Mouse (Mus musculus) embryonic facial prominence, embryonic 11.5 days (tissue): ENCODE data around the gene Gimap7. TPM values are rescaled to one million over a fixed set of nuclear protein-coding genes. Genes with fewer than 3 reads are reported as not detected.

Source experiments
- ATAC-seq: fragments of 200-750 bp; cut with Nextera tagmentation; replicated peaks from 2 replicates; pipeline ENCODE4 v1.8.0; 2017; ENCODE audit warnings: low read depth; ENCODE audit not compliant: insufficient number of reproducible peaks, low FRiP score, low TSS enrichment
- DNase-seq: peaks from one replicate; pipeline ENCODE4 v3.0.0-alpha.2; 2015; ENCODE audit warnings: low spot score
- H3K27ac ChIP-seq: fragments of 300-500 bp; sonication (generic); replicated peaks from 2 replicates; pipeline ENCODE4 v1.5.1; 2014; ENCODE audit warnings: mild to moderate bottlenecking, low read depth, low read length, control low read depth
- H3K27me3 ChIP-seq: fragments of 300-500 bp; sonication (generic); 2 replicates; pipeline ENCODE4 v1.6.1; 2014; ENCODE audit warnings: mild to moderate bottlenecking, low read length, moderate library complexity, mixed read lengths; ENCODE audit not compliant: control insufficient read depth, insufficient read depth
- H3K36me3 ChIP-seq: fragments of 300-500 bp; sonication (generic); replicated peaks from 2 replicates; pipeline ENCODE4 v1.6.1; 2014; ENCODE audit warnings: low read depth, mild to moderate bottlenecking, low read length, moderate library complexity, mixed read lengths; ENCODE audit not compliant: control insufficient read depth, insufficient read depth
- H3K4me1 ChIP-seq: fragments of 300-500 bp; sonication (generic); 2 replicates; pipeline ENCODE4 v1.6.1; 2014; ENCODE audit warnings: low read length, mixed read lengths; ENCODE audit not compliant: control insufficient read depth, insufficient read depth
- H3K4me2 ChIP-seq: fragments of 300-500 bp; sonication (generic); 2 replicates; pipeline ENCODE4 v1.6.1; 2014; ENCODE audit warnings: low read depth, mild to moderate bottlenecking, control low read depth, low read length, moderate library complexity
- H3K4me3 ChIP-seq: fragments of 300-500 bp; sonication (generic); 2 replicates; pipeline ENCODE4 v1.5.1; 2014; ENCODE audit warnings: low read depth, low read length, control low read depth
- H3K9ac ChIP-seq: fragments of 300-500 bp; sonication (generic); replicated peaks from 2 replicates; pipeline ENCODE4 v1.6.1; 2014; ENCODE audit warnings: mild to moderate bottlenecking, control low read depth, low read length
- H3K9me3 ChIP-seq: fragments of 300-500 bp; sonication (generic); replicated peaks from 2 replicates; pipeline ENCODE4 v1.6.1; 2016; ENCODE audit warnings: mild to moderate bottlenecking, low read length, inconsistent platforms, mixed read lengths; ENCODE audit not compliant: control insufficient read depth
- WGBS: fragments of 180-500 bp; shearing (Covaris S2); extraction: QIAGEN DNeasy Blood & Tissue Kit; methylation state at CpG from one replicate; pipeline ENCODE4 v1.1.7; 2014; 5-methylcytosine and 5-hydroxymethylcytosine counted together
- polyA plus RNA-seq: library from polyadenylated mRNA; unstranded; fragments of >200 nt; fragmentation: Nextera tagmentation; extraction: Ambion mirVana; gene quantifications from 2 replicates; pipeline ENCODE4 v1.2.1, GENCODE M21; 2014

The Gimap7 gene
- polyA plus RNA-seq = not detected in 2 replicates

GRCm38 (mm10) chr6:48718455-48718854, at the start of gene Gimap7, which contains the start of gene Gm28053:
Gimap7 (plus strand) TSS chr6:48718621.
Gm28053 (plus strand) TSS chr6:48718607.
- no peaks in the 10 kb centered on the region for H3K4me1 ChIP-seq
- 59% methylated on average over 2 of the region's 2 CpGs for WGBS
- no peaks in the 10 kb centered on the region for H3K36me3 ChIP-seq
- H3K9me3 ChIP-seq = no peaks in the 10 kb centered on the region
- no peak for DNase-seq
- H3K9ac ChIP-seq = no peak within 1 kb of the TSS
- no peak for ATAC-seq
- H3K27ac ChIP-seq = no peak within 1 kb of the TSS
- H3K27me3 ChIP-seq = no peaks in the 10 kb centered on the region
- no peak within 1 kb of the TSS for H3K4me2 ChIP-seq
- no peak within 1 kb of the TSS for H3K4me3 ChIP-seq

DNA sequence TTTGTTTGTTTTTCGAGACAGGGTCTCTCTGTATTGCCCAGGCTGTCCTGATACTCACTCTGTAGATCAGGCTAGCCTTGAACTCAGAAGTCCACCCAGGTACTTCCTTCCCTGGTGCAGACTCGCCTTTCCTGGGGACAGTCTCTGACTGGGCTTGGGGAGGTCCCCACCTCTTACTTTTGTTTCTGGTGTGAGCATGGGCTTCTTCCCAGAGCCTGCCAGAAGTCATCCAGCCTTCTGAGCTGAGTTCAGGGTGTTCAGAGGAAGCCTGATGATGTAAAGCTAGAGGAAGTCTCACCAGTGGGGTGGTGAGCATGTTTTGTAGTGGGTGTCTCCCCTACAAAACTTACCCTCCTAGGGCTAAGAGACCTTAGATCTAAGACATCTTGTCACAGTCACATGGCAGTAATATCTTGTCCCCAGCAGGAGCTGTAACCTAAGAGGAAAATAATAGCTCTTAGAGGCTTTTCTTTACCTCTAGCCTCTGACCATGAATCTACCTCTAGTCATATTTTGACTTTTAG, 48.9 kb upstream of the Gimap7 start:
- H3K27me3 ChIP-seq = no peaks in the 10 kb centered on the region
- H3K36me3 ChIP-seq = no peaks in the 10 kb centered on the region
- H3K4me3 ChIP-seq = no peak overlapping the region
- no peaks in the 10 kb centered on the region for H3K9me3 ChIP-seq
- H3K9ac ChIP-seq = no peak overlapping the region
- 73% methylated on average over 2 of the region's 2 CpGs for WGBS
- no peak for DNase-seq
- no peaks in the 10 kb centered on the region for H3K4me1 ChIP-seq
- no peak overlapping the region for H3K4me2 ChIP-seq
- ATAC-seq = no peak
- H3K27ac ChIP-seq = no peak overlapping the region

DNA sequence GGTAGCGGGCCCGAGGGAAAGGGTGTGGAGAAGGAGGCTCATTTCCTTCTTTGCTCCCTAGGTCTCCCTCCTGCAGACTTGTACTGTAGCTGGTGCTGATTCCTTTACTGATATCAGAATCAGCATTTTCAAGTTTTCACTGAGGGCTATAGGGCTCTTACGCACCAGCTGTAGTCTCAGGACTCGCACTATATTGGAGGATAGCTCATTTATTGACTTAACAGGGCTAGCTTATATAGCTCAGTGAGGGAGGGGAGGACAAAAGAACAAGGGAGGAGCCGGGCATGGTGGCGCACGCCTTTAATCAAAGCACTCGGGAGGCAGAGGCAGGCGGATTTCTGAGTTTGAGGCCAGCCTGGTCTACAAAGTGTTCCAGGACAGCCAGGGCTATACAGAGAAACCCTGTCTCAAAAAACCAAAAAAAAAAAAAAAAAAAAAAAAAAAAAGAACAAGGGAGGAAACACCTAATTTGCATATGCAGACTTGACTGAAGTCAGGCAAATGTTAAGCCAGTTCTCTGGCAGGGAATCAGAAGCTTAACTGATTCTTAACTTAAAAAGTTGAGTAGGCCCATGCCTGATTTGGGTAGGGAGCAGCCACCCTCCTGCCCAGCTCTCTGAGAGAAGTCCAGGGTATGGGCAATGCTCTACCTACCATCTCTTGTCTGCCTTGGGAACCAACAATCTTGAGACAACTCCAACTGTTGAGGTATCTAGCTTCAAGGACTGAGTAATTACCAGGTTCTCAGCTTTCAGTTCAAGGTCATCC, 43.9 kb upstream of the Gimap7 start:
- ATAC-seq (no peak), DNase-seq (no peak)
- no peaks in the 10 kb centered on the region for H3K27me3 ChIP-seq
- WGBS = 94% methylated on average over 9 of the region's 9 CpGs
- H3K36me3 ChIP-seq = no peaks in the 10 kb centered on the region
- H3K4me1 ChIP-seq = no peaks in the 10 kb centered on the region
- H3K27ac ChIP-seq = no peak overlapping the region
- H3K9ac ChIP-seq = no peak overlapping the region
- no peak overlapping the region for H3K4me3 ChIP-seq
- H3K4me2 ChIP-seq = no peak overlapping the region
- no peaks in the 10 kb centered on the region for H3K9me3 ChIP-seq

GRCm38 (mm10) chr6:48675400-48675930, 43.0 kb upstream of the Gimap7 start:
- no peaks in the 10 kb centered on the region for H3K27me3 ChIP-seq
- peak overlapping the region; percentile 18; the same call in 1 of the 2 replicates for H3K4me3 ChIP-seq
- H3K9ac ChIP-seq = 0 out of 2 replicates have a peak overlapping the region, but pooled peaks have one; percentile 25
- H3K27ac ChIP-seq = no peak overlapping the region
- DNase-seq = no peak
- H3K36me3 ChIP-seq = no peaks in the 10 kb centered on the region
- peak overlapping the region; percentile 42 for H3K4me2 ChIP-seq
- 43% methylated on average over 10 of the region's 10 CpGs for WGBS
- no peaks in the 10 kb centered on the region for H3K4me1 ChIP-seq
- H3K9me3 ChIP-seq = no peaks in the 10 kb centered on the region
- ATAC-seq = no peak

- H3K9me3 ChIP-seq = no peaks in the 10 kb centered on the region
- H3K27ac ChIP-seq = no peak within 1 kb of the TSS
- no peaks in the 10 kb centered on the region for H3K4me1 ChIP-seq
- WGBS = 19% methylated on average over 13 of the region's 13 CpGs
- no peaks in the 10 kb centered on the region for H3K36me3 ChIP-seq
- H3K4me2 ChIP-seq = peak within 1 kb of the TSS; percentile 42
- H3K9ac ChIP-seq = peak within 1 kb of the TSS; percentile 25; the same call in 1 of the 2 replicates
- DNase-seq = peak; percentile 47
- H3K4me3 ChIP-seq = peak within 1 kb of the TSS; percentile 18; the same call in 1 of the 2 replicates
- no peak; the same call in 1 of the 2 replicates for ATAC-seq
- H3K27me3 ChIP-seq = no peaks in the 10 kb centered on the region
Observed at GRCm38 (mm10) chr6:48675931-48676859, 42.2 kb upstream of the Gimap7 start, which contains the start of gene Gimap9. Gimap9 (plus strand) TSS chr6:48676129.

- 82% methylated on average over 5 of the region's 5 CpGs for WGBS
- DNase-seq = no peak
- no peaks in the 10 kb centered on the region for H3K9me3 ChIP-seq
- H3K27ac ChIP-seq = no peak overlapping the region
- no peak overlapping the region for H3K9ac ChIP-seq
- no peak overlapping the region for H3K4me3 ChIP-seq
- H3K4me2 ChIP-seq = no peak overlapping the region; the same call in 1 of the 2 replicates
- H3K36me3 ChIP-seq = no peaks in the 10 kb centered on the region
- ATAC-seq = no peak
- no peaks in the 10 kb centered on the region for H3K4me1 ChIP-seq
- H3K27me3 ChIP-seq = no peaks in the 10 kb centered on the region
Observed at GRCm38 (mm10) chr6:48676860-48677415, 41.5 kb upstream of the Gimap7 start.

- no peak overlapping the region for H3K4me2 ChIP-seq
- H3K4me1 ChIP-seq = no peaks in the 10 kb centered on the region
- no peak overlapping the region for H3K4me3 ChIP-seq
- DNase-seq = no peak
- no peaks in the 10 kb centered on the region for H3K9me3 ChIP-seq
- H3K27ac ChIP-seq = no peak overlapping the region
- no peaks in the 10 kb centered on the region for H3K36me3 ChIP-seq
- 92% methylated on average over 17 of the region's 17 CpGs for WGBS
- no peak overlapping the region for H3K9ac ChIP-seq
- ATAC-seq = no peak
- no peaks in the 10 kb centered on the region for H3K27me3 ChIP-seq
Observed at GRCm38 (mm10) chr6:48677492-48678345, 40.7 kb upstream of the Gimap7 start.
